Mouse (Mus musculus) hematopoietic multipotent progenitor cell, adult 10-12 weeks (in vitro differentiated cells): ENCODE results near the gene Alg10b. TPM values are rescaled to one million over a fixed set of nuclear protein-coding genes. Genes with fewer than 3 reads are reported as not detected.

ENCODE experiments used
- polyA plus RNA-seq: library from polyadenylated mRNA; stranded (reverse); fragments of >175 nt; gene quantifications from 2 replicates; pipeline ENCODE4 v1.2.3, GENCODE M21; 2012; ENCODE audit warnings: low replicate concordance

Gene Alg10b
- 13.4 and 20.1 TPM in 2 replicates for polyA plus RNA-seq

DNA sequence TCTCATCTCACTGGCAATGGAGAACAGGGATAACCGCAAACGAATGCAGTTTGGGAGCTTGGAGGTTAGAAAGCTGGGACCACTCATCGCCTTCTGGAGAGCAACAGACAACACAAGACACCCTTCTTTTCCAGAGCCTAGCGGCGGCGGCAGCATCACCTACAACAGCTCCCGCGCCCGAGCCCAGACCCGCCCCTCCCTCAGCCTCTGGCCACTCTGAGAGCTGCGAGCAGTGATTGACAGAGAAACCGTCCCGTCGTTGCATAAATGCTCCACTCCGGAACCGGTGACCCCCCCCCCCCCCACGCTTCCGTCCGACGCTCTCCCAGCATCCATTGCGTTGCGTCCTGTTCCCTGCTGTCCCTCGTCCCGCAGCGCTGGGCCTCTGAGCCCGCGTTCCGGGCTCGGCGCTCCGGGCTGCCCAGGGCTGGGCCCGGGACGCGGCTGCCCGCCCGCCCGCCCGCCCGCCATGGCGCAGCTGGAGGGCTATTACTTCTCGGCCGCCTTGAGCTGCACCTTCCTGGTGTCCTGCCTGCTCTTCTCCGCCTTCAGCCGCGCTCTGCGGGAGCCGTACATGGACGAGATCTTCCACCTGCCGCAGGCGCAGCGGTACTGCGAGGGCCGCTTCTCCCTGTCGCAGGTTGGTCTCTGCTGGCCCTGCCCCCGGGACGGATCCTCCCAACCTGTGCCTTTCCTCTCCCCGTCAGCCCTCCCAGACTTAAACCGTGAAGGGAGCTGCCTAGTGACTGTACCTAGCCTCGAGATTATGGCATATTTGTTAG is at the start of gene Alg10b:
Gene Alg10b, plus strand, starts transcription at position 343 of the 782 bp plus-strand sequence.

